Mouse (Mus musculus) hindbrain, embryonic 12.5 days (tissue): ENCODE measurements around the gene Tap1. TPM values are rescaled to one million over a fixed set of nuclear protein-coding genes. Genes with fewer than 3 reads are reported as not detected.

Source experiments
- ATAC-seq: fragments of 200-750 bp; cut with Nextera tagmentation; 2 replicates; pipeline ENCODE4 v1.8.0; 2017; ENCODE audit warnings: moderate TSS enrichment; ENCODE audit not compliant: low FRiP score
- H3K27ac ChIP-seq: fragments of 300-500 bp; sonication (generic); 2 replicates; pipeline ENCODE4 v1.5.1; 2016; ENCODE audit warnings: mild to moderate bottlenecking
- H3K27me3 ChIP-seq: fragments of 300-500 bp; sonication (generic); 2 replicates; pipeline ENCODE4 v1.6.1; 2016; ENCODE audit warnings: mild to moderate bottlenecking
- H3K36me3 ChIP-seq: fragments of 300-500 bp; sonication (generic); 2 replicates; pipeline ENCODE4 v1.6.1; 2016; ENCODE audit warnings: mild to moderate bottlenecking
- H3K4me1 ChIP-seq: fragments of 300-500 bp; sonication (generic); 2 replicates; pipeline ENCODE4 v1.6.1; 2016
- H3K4me2 ChIP-seq: fragments of 300-500 bp; sonication (generic); replicated peaks from 2 replicates; pipeline ENCODE4 v1.6.1; 2016; ENCODE audit warnings: mild to moderate bottlenecking
- H3K4me3 ChIP-seq: fragments of 300-500 bp; sonication (generic); 2 replicates; pipeline ENCODE4 v1.5.1; 2016; ENCODE audit warnings: mild to moderate bottlenecking
- H3K9ac ChIP-seq: fragments of 300-500 bp; sonication (generic); 2 replicates; pipeline ENCODE4 v1.6.1; 2016; ENCODE audit warnings: mild to moderate bottlenecking, moderate library complexity
- H3K9me3 ChIP-seq: fragments of 300-500 bp; sonication (generic); replicated peaks from 2 replicates; pipeline ENCODE4 v1.6.1; 2016; ENCODE audit warnings: mild to moderate bottlenecking
- WGBS: fragments of 180-500 bp; shearing (Covaris S2); methylation state at CpG from one replicate; pipeline ENCODE4 v1.1.7; 2016; 5-methylcytosine and 5-hydroxymethylcytosine counted together
- polyA plus RNA-seq: library from polyadenylated mRNA; unstranded; fragments of >200 nt; fragmentation: Nextera tagmentation; extraction: Ambion mirVana; gene quantifications from 2 replicates; pipeline ENCODE4 v1.2.1, GENCODE M21; 2016

Gene Tap1
- polyA plus RNA-seq, 1 experiment from 2014 or later, result 1.8 TPM

GRCm38 (mm10) chr17:34244656-34245055, 57.3 kb downstream of the Tap1 start:
- Histone ChIP-seq H3K36me3 (no peaks in the 10 kb centered on the region), H3K4me1 (no peaks in the 10 kb centered on the region), H3K27ac (no peak overlapping the region), H3K9me3 (peaks cover 5% of the 10 kb centered on the region; the same call in 1 of the 2 replicates), H3K27me3 (0 out of 2 replicates have a peak, but pooled peaks cover 2% of the 10 kb centered on the region), H3K4me2 (no peak overlapping the region), H3K4me3 (no peak overlapping the region), H3K9ac (no peak overlapping the region)
- WGBS, result 77% methylated on average over 4 of the region's 4 CpGs
- ATAC-seq, result no peak

Other genes with a start within 250 kb of the Tap1 start
- 173 and 180 TPM in 2 replicates for gene Pfdn6, start 247.2 kb upstream of the Tap1 start, polyA plus RNA-seq
- gene Wdr46, start 246.9 kb upstream of the Tap1 start, polyA plus RNA-seq, result 37.1 and 38.8 TPM in 2 replicates
- gene B3galt4, start 236.1 kb upstream of the Tap1 start, polyA plus RNA-seq, result 9.9 TPM in 2 replicates
- gene Vps52, start 231.7 kb upstream of the Tap1 start, polyA plus RNA-seq, result 65.0 and 65.9 TPM in 2 replicates
- gene Rps18, start 231.6 kb upstream of the Tap1 start, polyA plus RNA-seq, result 834 and 931 TPM in 2 replicates
- 13.8 and 16.6 TPM in 2 replicates for gene H2-K1, start 187.2 kb upstream of the Tap1 start, polyA plus RNA-seq
- 28.2 and 29.7 TPM in 2 replicates for gene Ring1, start 162.9 kb upstream of the Tap1 start, polyA plus RNA-seq
- gene H2-Ke6, start 159.5 kb upstream of the Tap1 start, polyA plus RNA-seq, result 57.5 and 67.6 TPM in 2 replicates
- 179 and 187 TPM in 2 replicates for gene Slc39a7, start 155.9 kb upstream of the Tap1 start, polyA plus RNA-seq
- 64.9 and 68.3 TPM in 2 replicates for gene Rxrb, start 155.7 kb upstream of the Tap1 start, polyA plus RNA-seq
- gene Col11a2, start 148.1 kb upstream of the Tap1 start, polyA plus RNA-seq, result 7.8 and 18.0 TPM in 2 replicates
- gene H2-Oa, start 95.2 kb upstream of the Tap1 start, polyA plus RNA-seq, result 0.29 and 0.39 TPM in 2 replicates
- 13.1 and 14.2 TPM in 2 replicates for gene H2-DMa, start 68.0 kb upstream of the Tap1 start, polyA plus RNA-seq
- gene Brd2, start 64.9 kb upstream of the Tap1 start, polyA plus RNA-seq, result 137 and 151 TPM in 2 replicates
- 0.21 TPM in 1 of 2 replicates, not detected in the other for gene H2-DMb2, start 44.2 kb upstream of the Tap1 start, polyA plus RNA-seq
- gene H2-DMb1, start 34.5 kb upstream of the Tap1 start, polyA plus RNA-seq, result 1.4 and 2.1 TPM in 2 replicates
- gene Psmb9, start 211 bp downstream of the Tap1 start, polyA plus RNA-seq, result 1.0 TPM in 2 replicates
- gene Psmb8, start 10.2 kb downstream of the Tap1 start, polyA plus RNA-seq, result 1.8 and 2.9 TPM in 2 replicates
- 1.3 and 1.4 TPM in 2 replicates for gene Tap2, start 16.0 kb downstream of the Tap1 start, polyA plus RNA-seq
- gene H2-Ob, start 51.4 kb downstream of the Tap1 start, polyA plus RNA-seq, result not detected in 2 replicates
- 1.5 and 1.7 TPM in 2 replicates for gene H2-Ab1, start 70.1 kb downstream of the Tap1 start, polyA plus RNA-seq
- 0.19 TPM in 1 of 2 replicates, not detected in the other for gene H2-Aa, start 100.3 kb downstream of the Tap1 start, polyA plus RNA-seq
- gene H2-Eb1, start 118.3 kb downstream of the Tap1 start, polyA plus RNA-seq, result 1.5 and 1.7 TPM in 2 replicates
- 0.06 TPM in 1 of 2 replicates, not detected in the other for gene H2-Eb2, start 138.1 kb downstream of the Tap1 start, polyA plus RNA-seq
- not detected in 2 replicates for gene Btnl2, start 167.3 kb downstream of the Tap1 start, polyA plus RNA-seq
- not detected in 2 replicates for gene Btnl1, start 189.6 kb downstream of the Tap1 start, polyA plus RNA-seq
- gene BC051142, start 211.3 kb downstream of the Tap1 start, polyA plus RNA-seq, result 1.9 and 2.5 TPM in 2 replicates